8 mouse cellular contexts compared by ENCODE assay signal in genomic region chr12:45467058-45467457, GRCm38 (mm10).
DNase-seq lines count a peak whose midpoint lies in the region; ATAC-seq and TF ChIP-seq lines count a peak whose summit lies in the region.

No protein-coding gene starts in this region.

- H3K27ac ChIP-seq in kidney, embryonic 15.5 days: no peak overlapping the region
- H3K27ac ChIP-seq in kidney, adult 2 months (ENCODE audit: insufficient read depth, low read depth, low read length): no peak overlapping the region
- peak overlapping the region; percentile 79 for H3K27ac ChIP-seq in hindbrain, embryonic 16.5 days (ENCODE audit: low read depth, low read length)
- peak overlapping the region; percentile 75 for H3K27ac ChIP-seq in midbrain, embryonic 14.5 days (replicated peaks; ENCODE audit: low read depth, low read length)

- H3K36me3 ChIP-seq in kidney, embryonic 15.5 days: no peaks in the 10 kb centered on the region
- no peaks in the 10 kb centered on the region for H3K36me3 ChIP-seq in kidney, adult 2 months (ENCODE audit: control insufficient read depth, insufficient read depth, low read length)
- H3K36me3 ChIP-seq in hindbrain, embryonic 16.5 days (ENCODE audit: control insufficient read depth, insufficient read depth, low read length): no peaks in the 10 kb centered on the region
- no peaks in the 10 kb centered on the region for H3K36me3 ChIP-seq in midbrain, embryonic 14.5 days (ENCODE audit: control insufficient read depth, insufficient read depth, low read length)

- H3K9me3 ChIP-seq in kidney, embryonic 15.5 days (replicated peaks): no peaks in the 10 kb centered on the region
- no peaks in the 10 kb centered on the region for H3K9me3 ChIP-seq in hindbrain, embryonic 16.5 days (ENCODE audit: control insufficient read depth, low read length)
- no peaks in the 10 kb centered on the region for H3K9me3 ChIP-seq in midbrain, embryonic 14.5 days (ENCODE audit: control insufficient read depth, low read length)

- H3K4me3 ChIP-seq in kidney, embryonic 15.5 days (replicated peaks): no peak overlapping the region
- H3K4me3 ChIP-seq in kidney, adult 2 months (ENCODE audit: insufficient read depth, low read depth, low read length): no peak overlapping the region
- no peak overlapping the region for H3K4me3 ChIP-seq in hindbrain, embryonic 16.5 days (ENCODE audit: low read length)
- no peak overlapping the region for H3K4me3 ChIP-seq in midbrain, embryonic 14.5 days (replicated peaks; ENCODE audit: low read depth, low read length)

- no peak for TF ChIP-seq POLR2A in kidney, adult 2 months (IDR thresholded peaks at IDR 0.05; ENCODE audit: low read depth, low read length)

- DNase-seq in kidney, adult 2 months: no peak
- DNase-seq in embryo, embryonic 11 days: peak; percentile 49
- peak; percentile 67 for DNase-seq in midbrain, embryonic 14.5 days
- no peak for DNase-seq in thymus, postnatal 36 days

- no peaks in the 10 kb centered on the region for H3K27me3 ChIP-seq in kidney, embryonic 15.5 days
- H3K27me3 ChIP-seq in kidney, adult 2 months (replicated peaks; ENCODE audit: control insufficient read depth, insufficient read depth, low read length): no peaks in the 10 kb centered on the region
- H3K27me3 ChIP-seq in hindbrain, embryonic 16.5 days (replicated peaks; ENCODE audit: control insufficient read depth, insufficient read depth, low read length): no peaks in the 10 kb centered on the region
- H3K27me3 ChIP-seq in midbrain, embryonic 14.5 days (ENCODE audit: control insufficient read depth, insufficient read depth, low read length): no peaks in the 10 kb centered on the region

- TF ChIP-seq CTCF in kidney, adult 2 months (conservative IDR thresholded peaks at IDR 0.05; ENCODE audit: insufficient read depth, insufficient read length, low read depth, low read length): no peak

- H3K4me2 ChIP-seq in kidney, embryonic 15.5 days: no peak overlapping the region
- H3K4me2 ChIP-seq in hindbrain, embryonic 16.5 days (ENCODE audit: low read length): peak overlapping the region; percentile 37
- peak overlapping the region; percentile 23; the same call in 1 of the 2 replicates for H3K4me2 ChIP-seq in midbrain, embryonic 14.5 days (ENCODE audit: low read length)

- no peak overlapping the region for H3K9ac ChIP-seq in kidney, embryonic 15.5 days
- H3K9ac ChIP-seq in hindbrain, embryonic 16.5 days (ENCODE audit: low read depth, low read length): peak overlapping the region; percentile 51
- H3K9ac ChIP-seq in midbrain, embryonic 14.5 days (replicated peaks; ENCODE audit: low read length): peak overlapping the region; percentile 48; the same call in 1 of the 2 replicates

- WGBS in kidney, embryonic 15.5 days: 29% methylated on average over 2 of the region's 2 CpGs
- WGBS in kidney, adult 2 months: 44% methylated on average over 2 of the region's 2 CpGs
- 15% methylated on average over 2 of the region's 2 CpGs for WGBS in hindbrain, embryonic 16.5 days
- 43% methylated on average over 2 of the region's 2 CpGs for WGBS in midbrain, embryonic 14.5 days

- no peaks in the 10 kb centered on the region for H3K4me1 ChIP-seq in kidney, embryonic 15.5 days
- no peaks in the 10 kb centered on the region for H3K4me1 ChIP-seq in kidney, adult 2 months (ENCODE audit: control insufficient read depth, insufficient read depth, low read length)
- peaks cover 8% of the 10 kb centered on the region for H3K4me1 ChIP-seq in hindbrain, embryonic 16.5 days (ENCODE audit: control insufficient read depth, insufficient read depth, low read depth, low read length)
- H3K4me1 ChIP-seq in midbrain, embryonic 14.5 days (ENCODE audit: control insufficient read depth, insufficient read depth, low read length): peaks cover 14% of the 10 kb centered on the region

- ATAC-seq in kidney, embryonic 15.5 days (replicated peaks; ENCODE audit: low FRiP score): peak; percentile 81; the same call in 1 of the 2 replicates
- ATAC-seq in hindbrain, embryonic 16.5 days: peak; percentile 90
- ATAC-seq in midbrain, embryonic 14.5 days (ENCODE audit: low FRiP score, low TSS enrichment): 0 out of 2 replicates have a peak, but pooled peaks have one; percentile 34
- ATAC-seq in megakaryocyte, adult 5-6 weeks (ENCODE audit: poor library complexity, severe bottlenecking): no peak
- ATAC-seq in CD4-positive, CD25-positive, alpha-beta regulatory T cell, adult 4 months: no peak

Comparison
In these comparisons a context has a peak if more than half of its experiments do, and no peak if none do; other contexts are left out.
1. ATAC-seq: peak in kidney, embryonic 15.5 days (single experiment), hindbrain, embryonic 16.5 days (single experiment) and midbrain, embryonic 14.5 days (single experiment); none in megakaryocyte, adult 5-6 weeks (single experiment) and CD4-positive, CD25-positive, alpha-beta regulatory T cell, adult 4 months (single experiment).
2. H3K27ac ChIP-seq: peak in hindbrain, embryonic 16.5 days (single experiment) and midbrain, embryonic 14.5 days (single experiment); none in kidney, embryonic 15.5 days (single experiment) and kidney, adult 2 months (single experiment).
3. DNase-seq: peak in embryo, embryonic 11 days (single experiment) and midbrain, embryonic 14.5 days (single experiment); none in kidney, adult 2 months (single experiment) and thymus, postnatal 36 days (0 of 2).